Mouse (Mus musculus): ENCODE results near the gene Gm3250. TPM values are rescaled to one million over a fixed set of nuclear protein-coding genes. Genes with fewer than 3 reads are reported as not detected.
A peak's percentile ranks its signal among the peaks of the same experiment; 100 is the strongest.
"Not testable (repeated sequence)": the region's sequence is repeated elsewhere in the genome, so short reads cannot be mapped to it uniquely, and the experiment has no call there.

The Gm3250 gene
- total and polyA plus RNA-seq, 2 experiments from 2014 or later = not detected

GRCm38 (mm10) chr10:77804095-77804494 is 21.8 kb upstream of the Gm3250 start:
- no peak overlapping the region for H3K27ac ChIP-seq
- no peaks in the 10 kb centered on the region for H3K36me3 ChIP-seq (ENCODE audit: insufficient read depth, low read length)
- H3K9ac ChIP-seq (replicated peaks; ENCODE audit: low read length) = no peak overlapping the region
- no peak for TF ChIP-seq CTCF (IDR thresholded peaks at IDR 0.05; ENCODE audit: low read depth)
- H3K4me1 ChIP-seq (ENCODE audit: insufficient read depth, low read length) = no peaks in the 10 kb centered on the region
- H3K4me2 ChIP-seq (ENCODE audit: low read depth, low read length) = no peak overlapping the region
- H3K9me3 ChIP-seq (ENCODE audit: low read length) = no peaks in the 10 kb centered on the region
- 80% methylated on average over 3 of the region's 3 CpGs for WGBS
- H3K4me3 ChIP-seq (ENCODE audit: low read length) = no peak overlapping the region
- DNase-seq (ENCODE audit: low spot score) (no peak), ATAC-seq (no peak)
- H3K27me3 ChIP-seq (ENCODE audit: insufficient read depth, low read length) = no peaks in the 10 kb centered on the region

- WGBS = 64% methylated on average over 8 of the region's 8 CpGs
- no peaks in the 10 kb centered on the region for H3K36me3 ChIP-seq (ENCODE audit: insufficient read depth, low read length)
- H3K4me1 ChIP-seq (ENCODE audit: insufficient read depth, low read length) = no peaks in the 10 kb centered on the region
- TF ChIP-seq CTCF (IDR thresholded peaks at IDR 0.05; ENCODE audit: low read depth) = no peak
- H3K4me2 ChIP-seq (ENCODE audit: low read depth, low read length) = no peak within 1 kb of the TSS
- H3K4me3 ChIP-seq (ENCODE audit: low read length) = no peak within 1 kb of the TSS
- H3K9ac ChIP-seq (replicated peaks; ENCODE audit: low read length) = no peak within 1 kb of the TSS
- no peak within 1 kb of the TSS for H3K27ac ChIP-seq
- ATAC-seq (0 out of 2 replicates have a peak, but pooled peaks have one; percentile 18), DNase-seq (ENCODE audit: low spot score) (no peak)
- no peaks in the 10 kb centered on the region for H3K9me3 ChIP-seq (ENCODE audit: low read length)
- no peaks in the 10 kb centered on the region for H3K27me3 ChIP-seq (ENCODE audit: insufficient read depth, low read length)
Observed at GRCm38 (mm10) chr10:77798921-77799508, 16.7 kb upstream of the Gm3250 start, which contains the start of gene Gm19668. Gene Gm19668 (minus strand): TSS chr10:77799133.

GRCm38 (mm10) chr10:77798164-77798920 is 16.0 kb upstream of the Gm3250 start:
- not testable (repeated sequence) for H3K4me1 ChIP-seq (ENCODE audit: insufficient read depth, low read length); H3K4me3 ChIP-seq (ENCODE audit: low read length); ATAC-seq; H3K27me3 ChIP-seq (ENCODE audit: insufficient read depth, low read length); H3K27ac ChIP-seq; H3K36me3 ChIP-seq (ENCODE audit: insufficient read depth, low read length); DNase-seq (ENCODE audit: low spot score); H3K9ac ChIP-seq (replicated peaks; ENCODE audit: low read length); H3K9me3 ChIP-seq (ENCODE audit: low read length); H3K4me2 ChIP-seq (ENCODE audit: low read depth, low read length)
- 43% methylated on average over 3 of the region's 3 CpGs for WGBS

GRCm38 (mm10) chr10:77797677-77798076 is 15.3 kb upstream of the Gm3250 start:
- no peak for TF ChIP-seq CTCF (IDR thresholded peaks at IDR 0.05; ENCODE audit: low read depth)
- Histone ChIP-seq H3K9me3 (ENCODE audit: low read length) (no peaks in the 10 kb centered on the region), H3K9ac (replicated peaks; ENCODE audit: low read length) (no peak overlapping the region), H3K27ac (no peak overlapping the region), H3K27me3 (ENCODE audit: insufficient read depth, low read length) (no peaks in the 10 kb centered on the region), H3K4me1 (ENCODE audit: insufficient read depth, low read length) (no peaks in the 10 kb centered on the region), H3K4me3 (ENCODE audit: low read length) (no peak overlapping the region), H3K36me3 (ENCODE audit: insufficient read depth, low read length) (no peaks in the 10 kb centered on the region), H3K4me2 (ENCODE audit: low read depth, low read length) (no peak overlapping the region)
- no peak for ATAC-seq
- WGBS = 14% methylated on average over 3 of the region's 3 CpGs
- DNase-seq (ENCODE audit: low spot score) = no peak

- Histone ChIP-seq H3K9ac (replicated peaks; ENCODE audit: low read length) (no peak within 1 kb of the TSS), H3K4me2 (ENCODE audit: low read depth, low read length) (no peak within 1 kb of the TSS), H3K9me3 (ENCODE audit: low read length) (no peaks in the 10 kb centered on the region), H3K27ac (no peak within 1 kb of the TSS), H3K36me3 (ENCODE audit: insufficient read depth, low read length) (no peaks in the 10 kb centered on the region), H3K4me1 (ENCODE audit: insufficient read depth, low read length) (no peaks in the 10 kb centered on the region), H3K4me3 (ENCODE audit: low read length) (no peak within 1 kb of the TSS), H3K27me3 (ENCODE audit: insufficient read depth, low read length) (no peaks in the 10 kb centered on the region)
- 42% methylated on average over 2 of the region's 2 CpGs for WGBS
- ATAC-seq (no peak), DNase-seq (ENCODE audit: low spot score) (no peak)
- TF ChIP-seq CTCF (IDR thresholded peaks at IDR 0.05; ENCODE audit: low read depth) = no peak
Observed at GRCm38 (mm10) chr10:77794976-77795375, 12.6 kb upstream of the Gm3250 start, which contains the start of gene Gm9639. Gene Gm9639 (minus strand): TSS chr10:77795076.

- Histone ChIP-seq H3K9ac (replicated peaks; ENCODE audit: low read length) (no peak overlapping the region), H3K4me3 (ENCODE audit: low read length) (no peak overlapping the region), H3K4me1 (ENCODE audit: insufficient read depth, low read length) (no peaks in the 10 kb centered on the region), H3K4me2 (ENCODE audit: low read depth, low read length) (no peak overlapping the region), H3K27me3 (ENCODE audit: insufficient read depth, low read length) (no peaks in the 10 kb centered on the region), H3K27ac (no peak overlapping the region), H3K9me3 (ENCODE audit: low read length) (no peaks in the 10 kb centered on the region), H3K36me3 (ENCODE audit: insufficient read depth, low read length) (no peaks in the 10 kb centered on the region)
- DNase-seq (ENCODE audit: low spot score) (no peak), ATAC-seq (no peak)
- WGBS = 89% methylated on average over 2 of the region's 2 CpGs
- TF ChIP-seq CTCF (IDR thresholded peaks at IDR 0.05; ENCODE audit: low read depth) = no peak
Observed at GRCm38 (mm10) chr10:77788621-77789020, 6.3 kb upstream of the Gm3250 start.

- not testable (repeated sequence) for DNase-seq (ENCODE audit: low spot score); H3K27ac ChIP-seq; H3K9ac ChIP-seq (replicated peaks; ENCODE audit: low read length); H3K4me1 ChIP-seq (ENCODE audit: insufficient read depth, low read length); H3K9me3 ChIP-seq (ENCODE audit: low read length); ATAC-seq; H3K4me2 ChIP-seq (ENCODE audit: low read depth, low read length); H3K27me3 ChIP-seq (ENCODE audit: insufficient read depth, low read length); H3K4me3 ChIP-seq (ENCODE audit: low read length); H3K36me3 ChIP-seq (ENCODE audit: insufficient read depth, low read length)
- WGBS = no CpG with 5 or more reads among the region's 1 CpGs
Observed at GRCm38 (mm10) chr10:77787876-77788275, 5.5 kb upstream of the Gm3250 start, which contains the start of gene Gm7137. Gene Gm7137 (minus strand): TSS chr10:77788200.

- H3K4me2 ChIP-seq (ENCODE audit: low read depth, low read length); ATAC-seq; H3K9me3 ChIP-seq (ENCODE audit: low read length); H3K27me3 ChIP-seq (ENCODE audit: insufficient read depth, low read length); H3K4me3 ChIP-seq (ENCODE audit: low read length); H3K27ac ChIP-seq; H3K36me3 ChIP-seq (ENCODE audit: insufficient read depth, low read length); DNase-seq (ENCODE audit: low spot score); H3K4me1 ChIP-seq (ENCODE audit: insufficient read depth, low read length); H3K9ac ChIP-seq (replicated peaks; ENCODE audit: low read length): not testable (repeated sequence)
- 92% methylated on average over 1 of the region's 3 CpGs for WGBS
Observed at GRCm38 (mm10) chr10:77783396-77783795, 1.1 kb upstream of the Gm3250 start.

GRCm38 (mm10) chr10:77776844-77777243 is 5.5 kb downstream of the Gm3250 start, which contains the start of gene Gm7138:
Gene Gm7138 (minus strand): TSS chr10:77776944.
- H3K9me3 ChIP-seq (ENCODE audit: low read length); H3K36me3 ChIP-seq (ENCODE audit: insufficient read depth, low read length); ATAC-seq; H3K4me3 ChIP-seq (ENCODE audit: low read length); H3K4me1 ChIP-seq (ENCODE audit: insufficient read depth, low read length); H3K4me2 ChIP-seq (ENCODE audit: low read depth, low read length); DNase-seq (ENCODE audit: low spot score); H3K27me3 ChIP-seq (ENCODE audit: insufficient read depth, low read length); H3K27ac ChIP-seq; H3K9ac ChIP-seq (replicated peaks; ENCODE audit: low read length): not testable (repeated sequence)
- WGBS = no CpG with 5 or more reads among the region's 1 CpGs
